Mouse (Mus musculus) CD8-positive naive resting alpha-beta T cell, adult 57 days (primary cell): ENCODE data around the gene Gm29666. TPM values are rescaled to one million over a fixed set of nuclear protein-coding genes. Genes with fewer than 3 reads are reported as not detected.

Source experiments
- total RNA-seq: library from RNA; stranded (reverse); gene quantifications from one replicate; pipeline ENCODE4 v1.2.4, GENCODE M21; 2023

Gene Gm29666
- 0.92 TPM for total RNA-seq

DNA sequence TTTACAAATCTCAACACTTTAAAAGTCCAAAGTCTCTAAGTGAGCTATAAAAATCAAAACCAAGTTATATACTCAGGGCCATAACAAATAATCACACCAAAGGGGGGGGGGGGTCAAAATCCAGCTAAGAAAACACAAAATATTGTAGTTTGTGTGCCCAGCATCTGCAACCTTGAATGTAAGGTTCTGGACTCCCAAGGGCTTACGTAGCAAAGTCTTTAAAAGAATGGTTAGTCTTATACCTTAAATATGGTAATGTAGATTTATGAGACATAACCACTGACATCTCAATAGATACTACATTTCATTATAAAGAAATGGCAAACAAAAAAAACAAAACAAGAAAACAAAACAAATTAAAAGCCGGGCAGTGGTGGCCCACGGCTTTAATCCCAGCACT, at the start of gene Gm29666:
TSS of gene Gm29666 (minus strand) at position 101 of the 400 bp plus-strand sequence.

DNA sequence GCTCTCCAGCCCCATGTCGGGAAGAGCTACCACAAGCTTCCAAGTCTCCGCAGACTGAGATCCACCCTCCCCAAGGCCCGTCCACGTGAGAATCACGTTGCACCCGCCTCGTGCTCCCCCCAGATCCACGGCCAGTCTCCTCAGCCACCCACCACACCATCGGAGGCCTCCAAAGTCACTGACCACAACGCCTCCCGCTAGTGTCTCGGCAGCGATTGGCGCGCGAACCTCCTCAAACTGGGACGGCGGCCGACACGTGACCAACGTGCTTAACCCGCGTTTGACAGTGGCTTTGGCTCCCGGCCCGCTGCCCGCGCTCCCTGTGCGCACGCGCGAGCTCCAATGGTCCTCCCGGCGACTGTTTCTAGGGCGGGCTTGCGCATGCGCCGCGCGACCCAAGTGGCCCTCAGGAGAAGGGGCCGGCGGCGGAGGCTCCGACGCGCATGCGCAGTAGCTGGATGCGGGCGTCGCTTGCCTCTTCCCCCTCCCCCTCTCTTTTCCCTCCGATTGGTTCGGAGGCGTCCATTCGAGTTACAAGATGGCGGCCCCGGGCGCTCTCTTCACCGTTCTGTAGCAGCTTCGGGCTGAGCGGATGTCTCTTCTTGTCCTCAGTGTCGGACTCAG, 3.2 kb upstream of the Gm29666 start, which contains the start of gene Nup50:
TSS of gene Nup50 (plus strand) at position 528 of the 624 bp plus-strand sequence.

Other genes with a start within 250 kb of the Gm29666 start
- not detected for gene Arhgap8, start 200.0 kb downstream of the Gm29666 start, total RNA-seq
- gene Phf21b, start 64.0 kb downstream of the Gm29666 start, total RNA-seq, result 9.6 TPM
- gene Nup50, start 3.4 kb upstream of the Gm29666 start, total RNA-seq, result 59.4 TPM
- 17.7 TPM for gene 5031439G07Rik, start 68.5 kb upstream of the Gm29666 start, total RNA-seq
- gene Upk3a, start 97.1 kb upstream of the Gm29666 start, total RNA-seq, result not detected
- 205 TPM for gene Fam118a, start 108.9 kb upstream of the Gm29666 start, total RNA-seq
- not detected for gene Smc1b, start 211.9 kb upstream of the Gm29666 start, total RNA-seq
- not detected for gene Ribc2, start 212.0 kb upstream of the Gm29666 start, total RNA-seq